Mouse (Mus musculus) CH12.LX (cell line): ENCODE data around the gene Nrap.

Source experiments
- CHD2 ChIP-seq: IDR thresholded peaks from 2 replicates; pipeline ENCODE4 v1.6.1; 2011; ENCODE audit warnings: low read length, improper control_type of control experiment
- CTCF ChIP-seq, 2 experiments: IDR thresholded peaks in 1 of 2; conservative IDR thresholded peaks in 1 of 2; 2 replicates each; pipeline ENCODE4 v1.5.1; 2011 to 2012; ENCODE audit warnings: low read depth in 2 of 2, low read length in 2 of 2, improper control_type of control experiment in 1 of 2, inconsistent platforms in 1 of 2, mild to moderate bottlenecking in 1 of 2, moderate library complexity in 1 of 2
- EP300 ChIP-seq: IDR thresholded peaks from 2 replicates; pipeline ENCODE4 v1.6.1; 2011; ENCODE audit warnings: low read length, improper control_type of control experiment
- MAFK ChIP-seq: IDR thresholded peaks from 2 replicates; pipeline ENCODE4 v1.6.1; 2011; ENCODE audit warnings: low read length, improper control_type of control experiment; ENCODE audit not compliant: insufficient replicate concordance
- MAX ChIP-seq: IDR thresholded peaks from 2 replicates; pipeline ENCODE4 v1.6.1; 2011; ENCODE audit warnings: low read length, improper control_type of control experiment
- RCOR1 ChIP-seq: conservative IDR thresholded peaks from 2 replicates; pipeline ENCODE4 v1.6.1; 2012; ENCODE audit warnings: low read depth, mild to moderate bottlenecking, inconsistent platforms, low read length, improper control_type of control experiment
- TCF12 ChIP-seq: IDR thresholded peaks from 2 replicates; pipeline ENCODE4 v1.6.1; 2014; ENCODE audit warnings: low read depth, mild to moderate bottlenecking, inconsistent platforms, low read length, improper control_type of control experiment
- USF1 ChIP-seq: IDR thresholded peaks from 2 replicates; pipeline ENCODE4 v1.6.1; 2014; ENCODE audit warnings: low read depth, mild to moderate bottlenecking, inconsistent platforms, low read length, improper control_type of control experiment

DNA sequence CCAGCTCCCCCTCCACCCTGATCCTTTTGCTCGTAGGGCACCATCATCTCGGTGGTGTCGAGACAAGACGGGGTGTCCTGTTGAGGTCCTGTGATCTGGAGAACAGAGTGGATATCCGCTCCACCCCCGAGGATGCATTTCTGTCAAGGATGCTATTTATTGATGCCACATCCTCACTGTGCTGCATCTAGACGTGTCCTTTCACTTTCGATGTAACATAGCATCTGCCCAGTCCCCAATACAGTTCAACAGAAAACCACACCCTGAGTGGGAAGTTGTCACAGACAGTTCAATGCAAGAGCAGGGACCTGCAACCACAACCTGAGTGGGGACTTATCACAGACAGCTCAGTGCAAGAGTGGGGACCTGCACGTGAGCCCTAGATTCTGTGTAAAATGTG lies 93.2 kb downstream of the Nrap start:
- no peak for TF ChIP-seq MAX
- TF ChIP-seq CTCF (conservative IDR thresholded peaks at IDR 0.05 in 1 of 2, IDR thresholded peaks at IDR 0.05 in 1 of 2; ENCODE audit: low read depth in 2 of 2, low read length in 2 of 2), result no peak
- TF ChIP-seq USF1, result no peak
- TF ChIP-seq TCF12, result no peak
- no peak for TF ChIP-seq EP300
- TF ChIP-seq RCOR1, result no peak
- no peak for TF ChIP-seq CHD2
- TF ChIP-seq MAFK, result no peak
